ENCODE assay signal across 8 mouse cellular contexts in the genomic region with DNA sequence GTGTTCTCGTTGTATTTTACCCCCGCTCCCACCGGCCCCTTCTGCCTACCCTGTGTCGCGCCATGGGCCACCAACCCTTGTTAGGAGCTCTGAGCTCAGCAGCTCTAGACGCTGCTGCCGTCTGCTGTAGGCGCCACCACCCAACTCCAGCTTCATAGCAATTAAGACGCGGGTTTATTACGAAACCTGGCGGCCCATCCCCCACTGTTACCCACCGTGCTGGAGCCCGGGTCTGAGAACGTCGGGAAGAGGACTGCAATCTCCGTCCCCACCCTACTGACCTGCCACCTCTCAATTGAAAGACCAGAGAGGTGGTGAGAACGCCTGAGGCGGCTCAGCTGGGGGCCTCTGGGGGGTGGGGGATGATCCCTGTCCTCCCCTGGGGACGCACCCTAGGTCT. TPM values are rescaled to one million over a fixed set of nuclear protein-coding genes. Genes with fewer than 3 reads are reported as not detected.
DNase-seq lines count a peak whose midpoint lies in the region; ATAC-seq and TF ChIP-seq lines count a peak whose summit lies in the region.

No protein-coding gene starts in this region.

- TF ChIP-seq POLR2A in myocyte (IDR thresholded peaks at IDR 0.05; ENCODE audit: insufficient read length, low read depth): no peak

- H3ac ChIP-seq in myocyte (ENCODE audit: control insufficient read depth, insufficient read length): no peak overlapping the region

- WGBS in kidney, embryonic 16.5 days: under 1% methylated on average over 20 of the region's 20 CpGs
- 1% methylated on average over 20 of the region's 20 CpGs for WGBS in forebrain, embryonic 11.5 days
- 1% methylated on average over 20 of the region's 20 CpGs for WGBS in limb, embryonic 10.5 days

- H3K4me2 ChIP-seq in kidney, embryonic 16.5 days (replicated peaks; ENCODE audit: low read depth, low read length): peak overlapping the region; percentile 93
- H3K4me2 ChIP-seq in forebrain, embryonic 11.5 days (ENCODE audit: low read depth, low read length, severe bottlenecking): peak overlapping the region; percentile 84
- peak overlapping the region; percentile 96 for H3K4me2 ChIP-seq in myocyte (ENCODE audit: low read depth)

- no peak for ATAC-seq in kidney, embryonic 16.5 days (ENCODE audit: low FRiP score, low TSS enrichment)
- no peak for ATAC-seq in forebrain, embryonic 11.5 days (replicated peaks; ENCODE audit: low FRiP score)

- H3K79me2 ChIP-seq in myocyte (ENCODE audit: control insufficient read depth, insufficient read depth): peaks cover 12% of the 10 kb centered on the region

- H3K4me1 ChIP-seq in kidney, embryonic 16.5 days (ENCODE audit: insufficient read depth, low read length): peaks cover 66% of the 10 kb centered on the region
- H3K4me1 ChIP-seq in forebrain, embryonic 11.5 days (replicated peaks; ENCODE audit: control insufficient read depth, insufficient read depth, low read length): peaks cover 61% of the 10 kb centered on the region
- peaks cover 83% of the 10 kb centered on the region for H3K4me1 ChIP-seq in limb, embryonic 10.5 days

- H3K9ac ChIP-seq in kidney, embryonic 16.5 days (replicated peaks; ENCODE audit: low read length): peak overlapping the region; percentile 52
- H3K9ac ChIP-seq in forebrain, embryonic 11.5 days (ENCODE audit: low read length): no peak overlapping the region

- no peak for DNase-seq in kidney, adult 8-10 months
- DNase-seq in ES-CJ7 (ENCODE audit: low read depth, low spot score): peak; percentile 78
- DNase-seq in forebrain, embryonic 11.5 days (ENCODE audit: low spot score): peak; percentile 75
- DNase-seq in limb, embryonic 10.5 days (ENCODE audit: low spot score): peak; percentile 59
- DNase-seq in thymus, postnatal 14 days: no peak
- no peak for DNase-seq in frontal cortex, postnatal 25 days (ENCODE audit: low spot score in 2 of 2)

- H3K36me3 ChIP-seq in kidney, embryonic 16.5 days (ENCODE audit: insufficient read depth, low read length): no peaks in the 10 kb centered on the region
- no peaks in the 10 kb centered on the region for H3K36me3 ChIP-seq in forebrain, embryonic 11.5 days (ENCODE audit: control insufficient read depth, insufficient read depth, low read length)
- H3K36me3 ChIP-seq in limb, embryonic 10.5 days: no peaks in the 10 kb centered on the region
- no peaks in the 10 kb centered on the region for H3K36me3 ChIP-seq in myocyte (ENCODE audit: control insufficient read depth, insufficient read depth)

- H3K4me3 ChIP-seq in kidney, embryonic 16.5 days (ENCODE audit: low read length): peak overlapping the region; percentile 64
- H3K4me3 ChIP-seq in forebrain, embryonic 11.5 days (ENCODE audit: low read depth, low read length): peak overlapping the region; percentile 9
- peak overlapping the region; percentile 62 for H3K4me3 ChIP-seq in limb, embryonic 10.5 days
- H3K4me3 ChIP-seq in myocyte: peak overlapping the region; percentile 97

- H3K27me3 ChIP-seq in kidney, embryonic 16.5 days (ENCODE audit: insufficient read depth, low read length): peaks cover 46% of the 10 kb centered on the region
- peaks cover 63% of the 10 kb centered on the region for H3K27me3 ChIP-seq in forebrain, embryonic 11.5 days (ENCODE audit: control insufficient read depth, insufficient read depth, low read length)
- H3K27me3 ChIP-seq in limb, embryonic 10.5 days (ENCODE audit: low read depth, poor library complexity, severe bottlenecking): peaks cover 72% of the 10 kb centered on the region
- H3K27me3 ChIP-seq in myocyte (ENCODE audit: control insufficient read depth, insufficient read depth, insufficient read length): no peaks in the 10 kb centered on the region

- H3K27ac ChIP-seq in kidney, embryonic 16.5 days (ENCODE audit: low read length): no peak overlapping the region
- no peak overlapping the region for H3K27ac ChIP-seq in forebrain, embryonic 11.5 days (ENCODE audit: low read depth, low read length)
- H3K27ac ChIP-seq in limb, embryonic 10.5 days: peak overlapping the region; percentile 62; the same call in 1 of the 2 replicates

- H3K9me3 ChIP-seq in kidney, embryonic 16.5 days (ENCODE audit: low read length): no peaks in the 10 kb centered on the region
- no peaks in the 10 kb centered on the region for H3K9me3 ChIP-seq in forebrain, embryonic 11.5 days (ENCODE audit: control insufficient read depth, low read length)
- H3K9me3 ChIP-seq in limb, embryonic 10.5 days (replicated peaks): no peaks in the 10 kb centered on the region

TF ChIP-seq in myocyte, 11 proteins besides CTCF, POLR2A, EP300 and RAD21:
- no peak for TF ChIP-seq SRF (IDR thresholded peaks at IDR 0.05; ENCODE audit: control insufficient read depth, insufficient read length, low read depth)
- TF ChIP-seq POLR2AphosphoS2 (IDR thresholded peaks at IDR 0.05; ENCODE audit: insufficient read length, low read depth): peak; percentile 72
- TF ChIP-seq CEBPB (IDR thresholded peaks at IDR 0.05; ENCODE audit: insufficient read depth, poor library complexity, severe bottlenecking): peak; percentile 50; the same call in 1 of the 2 replicates
TF ChIP-seq in myocyte: peak in this region for 2.

RNA-seq across cellular contexts. Expression of a gene that starts 2.3 kb away (rescaled TPM):
- polyA plus RNA-seq in kidney, embryonic 16.5 days (2015; fragmentation: Nextera tagmentation; extraction: Ambion mirVana): 22.3 and 24.1 TPM in 2 replicates
- polyA plus RNA-seq in forebrain, embryonic 11.5 days (2014; fragmentation: Nextera tagmentation; extraction: Ambion mirVana): 10.7 and 13.0 TPM in 2 replicates
- polyA plus RNA-seq in limb, embryonic 10.5 days (2016; fragmentation: Nextera tagmentation; extraction: Ambion mirVana): 4.5 and 9.8 TPM in 2 replicates
- polyA plus RNA-seq in myocyte (2012; fragmentation: generic; extraction: Trizol): 52.2 TPM

RNA-seq across cellular contexts. Expression of a gene that starts 14.2 kb away (rescaled TPM):
- 61.8 and 62.4 TPM in 2 replicates for polyA plus RNA-seq in kidney, embryonic 16.5 days (2015; fragmentation: Nextera tagmentation; extraction: Ambion mirVana)
- 29.8 and 30.9 TPM in 2 replicates for polyA plus RNA-seq in forebrain, embryonic 11.5 days (2014; fragmentation: Nextera tagmentation; extraction: Ambion mirVana)
- polyA plus RNA-seq in limb, embryonic 10.5 days (2016; fragmentation: Nextera tagmentation; extraction: Ambion mirVana): 85.0 and 85.4 TPM in 2 replicates
- 65.2 TPM for polyA plus RNA-seq in myocyte (2012; fragmentation: generic; extraction: Trizol)

RNA-seq across cellular contexts. Expression of a gene that starts 31.4 kb away (rescaled TPM):
- 361 and 376 TPM in 2 replicates for polyA plus RNA-seq in kidney, embryonic 16.5 days (2015; fragmentation: Nextera tagmentation; extraction: Ambion mirVana)
- 313 and 317 TPM in 2 replicates for polyA plus RNA-seq in forebrain, embryonic 11.5 days (2014; fragmentation: Nextera tagmentation; extraction: Ambion mirVana)
- 342 and 401 TPM in 2 replicates for polyA plus RNA-seq in limb, embryonic 10.5 days (2016; fragmentation: Nextera tagmentation; extraction: Ambion mirVana)
- polyA plus RNA-seq in myocyte (2012; fragmentation: generic; extraction: Trizol): 225 TPM

Comparison
In these comparisons a context has a peak if more than half of its experiments do, and no peak if none do; other contexts are left out.
1. H3K4me3 ChIP-seq: peak in every context shown above with its lines; median percentile 97 in myocyte; 64 in kidney, embryonic 16.5 days; 62 in limb, embryonic 10.5 days; 9 in forebrain, embryonic 11.5 days.
2. DNase-seq: peak in ES-CJ7 (single experiment), forebrain, embryonic 11.5 days (single experiment) and limb, embryonic 10.5 days (single experiment); none in kidney, adult 8-10 months (0 of 2), thymus, postnatal 14 days (single experiment) and frontal cortex, postnatal 25 days (0 of 2).
3. Peak in every context shown above with its lines, with median percentiles within 50 percentile points of each other: H3K4me2 ChIP-seq.